Mouse (Mus musculus): Measurements from ENCODE around the gene Lamb3. TPM values are rescaled to one million over a fixed set of nuclear protein-coding genes. Genes with fewer than 3 reads are reported as not detected.

The Lamb3 gene
- total and polyA plus RNA-seq, 3 experiments: 0.03 to 0.30 (median 0.22) TPM

DNA sequence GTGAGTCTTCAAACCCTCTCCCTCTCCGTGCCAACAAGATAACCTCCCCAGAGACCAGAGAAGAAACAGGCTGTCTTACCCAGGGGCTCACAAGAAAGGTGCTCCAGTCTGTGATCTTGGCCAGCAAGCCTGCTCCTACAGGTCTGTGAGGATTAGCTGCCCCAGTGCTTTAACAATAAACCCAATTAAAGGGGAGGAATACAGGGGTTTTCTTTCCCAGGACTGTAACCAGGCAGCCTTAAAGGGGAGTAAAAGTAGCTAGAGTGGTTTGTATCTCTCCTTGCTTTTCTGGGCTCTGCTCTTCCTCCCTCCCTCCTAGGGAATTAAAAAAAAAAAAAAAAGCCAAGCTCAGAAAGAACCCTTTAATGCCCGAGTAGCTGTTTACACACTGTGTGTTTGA lies 162.6 kb downstream of the Lamb3 start, which contains the start of gene Camk1g:
TSS of gene Camk1g (minus strand) at position 203 of the 400 bp plus-strand sequence.
- H3K9me3 ChIP-seq (replicated peaks): no peaks in the 10 kb centered on the region
- DNase-seq (ENCODE audit: low spot score) (no peak), ATAC-seq (ENCODE audit: extremely low read depth, insufficient number of reproducible peaks, low FRiP score, poor library complexity, severe bottlenecking) (no peak)
- H3K36me3 ChIP-seq (replicated peaks): no peaks in the 10 kb centered on the region
- H3K27me3 ChIP-seq (ENCODE audit: insufficient read depth, low read length): peaks cover 3% of the 10 kb centered on the region; the same call in 1 of the 2 replicates
- no peak within 1 kb of the TSS for H3K4me3 ChIP-seq (ENCODE audit: low read depth, low read length)
- TF ChIP-seq POLR2AphosphoS5 (IDR thresholded peaks at IDR 0.05; ENCODE audit: insufficient replicate concordance, low read depth, low read length): no peak
- TF ChIP-seq GATA1 (IDR thresholded peaks at IDR 0.05; ENCODE audit: borderline replicate concordance, low read length): no peak
- TF ChIP-seq GATA2 (IDR thresholded peaks at IDR 0.05; ENCODE audit: borderline replicate concordance, low read depth, low read length): no peak
- no peak for TF ChIP-seq CTCF (IDR thresholded peaks at IDR 0.05; ENCODE audit: low read depth, low read length)
- TF ChIP-seq TAL1 (conservative IDR thresholded peaks at IDR 0.05; ENCODE audit: low read depth, low read length): no peak
- no peaks in the 10 kb centered on the region for H3K4me1 ChIP-seq (ENCODE audit: insufficient read depth, low read depth, low read length)

DNA sequence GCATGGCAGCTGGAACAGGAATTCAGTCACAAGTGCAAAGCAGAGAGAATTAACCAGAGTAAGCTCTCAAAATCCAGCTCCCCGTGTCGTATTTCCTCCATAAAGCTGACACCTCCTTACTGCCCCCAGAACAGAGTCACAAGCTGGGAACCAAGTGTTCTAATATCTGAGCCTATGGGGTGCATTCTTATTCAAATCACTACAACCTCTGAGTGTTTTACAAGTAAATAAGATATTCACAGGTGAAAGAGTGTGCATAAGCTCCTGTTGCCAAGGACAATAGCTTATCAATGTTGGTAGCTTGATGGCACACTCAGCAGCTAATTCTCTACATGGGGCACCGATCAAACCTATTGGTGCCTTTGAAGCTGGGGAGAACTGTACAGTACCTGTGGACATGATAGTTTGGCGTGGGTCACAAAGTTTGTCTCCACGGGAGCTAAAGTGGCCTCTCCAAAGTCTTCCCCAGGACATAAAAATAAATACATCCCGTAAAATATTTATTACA lies 166.5 kb downstream of the Lamb3 start:
- H3K36me3 ChIP-seq (replicated peaks): no peaks in the 10 kb centered on the region
- DNase-seq (ENCODE audit: low spot score) (no peak), ATAC-seq (ENCODE audit: extremely low read depth, insufficient number of reproducible peaks, low FRiP score, poor library complexity, severe bottlenecking) (no peak)
- H3K9me3 ChIP-seq (replicated peaks): no peaks in the 10 kb centered on the region
- no peaks in the 10 kb centered on the region for H3K4me1 ChIP-seq (ENCODE audit: insufficient read depth, low read depth, low read length)
- TF ChIP-seq CTCF (IDR thresholded peaks at IDR 0.05; ENCODE audit: low read depth, low read length): no peak
- no peak for TF ChIP-seq POLR2AphosphoS5 (IDR thresholded peaks at IDR 0.05; ENCODE audit: insufficient replicate concordance, low read depth, low read length)
- TF ChIP-seq TAL1 (conservative IDR thresholded peaks at IDR 0.05; ENCODE audit: low read depth, low read length): no peak
- no peak for TF ChIP-seq GATA1 (IDR thresholded peaks at IDR 0.05; ENCODE audit: borderline replicate concordance, low read length)
- no peak for TF ChIP-seq GATA2 (IDR thresholded peaks at IDR 0.05; ENCODE audit: borderline replicate concordance, low read depth, low read length)
- no peaks in the 10 kb centered on the region for H3K27me3 ChIP-seq (ENCODE audit: insufficient read depth, low read length)
- no peak overlapping the region for H3K4me3 ChIP-seq (ENCODE audit: low read depth, low read length)

DNA sequence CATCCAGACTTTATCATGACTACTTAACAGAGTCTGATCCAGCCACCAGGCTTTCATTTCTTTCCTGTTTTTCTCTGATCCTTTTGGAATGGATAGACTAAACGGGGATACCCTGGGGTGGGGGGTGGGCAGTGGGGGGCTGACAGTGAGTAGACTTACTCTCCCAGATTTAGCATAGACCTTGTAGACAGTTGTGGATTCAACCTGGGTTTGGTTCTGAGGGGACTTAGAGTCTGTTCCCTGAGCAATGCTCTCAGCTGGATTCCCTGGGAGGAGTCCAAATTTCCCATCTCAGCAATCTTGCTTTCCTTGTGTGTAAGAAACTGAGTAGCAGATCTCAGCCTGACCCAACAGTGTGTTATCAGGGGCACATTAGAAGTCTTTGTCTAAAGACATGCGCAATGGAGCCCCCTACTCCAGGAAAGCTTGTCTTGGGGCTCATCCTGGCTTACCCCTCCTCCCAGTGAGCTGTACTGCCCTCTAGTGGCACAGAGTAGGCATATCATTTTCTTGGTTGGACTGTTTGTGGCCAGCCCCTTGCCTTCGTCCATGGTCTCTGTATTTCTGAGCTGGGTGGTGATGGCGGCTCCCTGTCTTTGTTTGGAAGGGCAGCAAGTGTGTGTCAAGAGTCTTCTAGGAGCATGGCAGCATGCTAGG lies 169.1 kb downstream of the Lamb3 start:
- Histone ChIP-seq H3K36me3 (replicated peaks) (no peaks in the 10 kb centered on the region), H3K27me3 (ENCODE audit: insufficient read depth, low read length) (no peaks in the 10 kb centered on the region), H3K4me3 (ENCODE audit: low read depth, low read length) (no peak overlapping the region), H3K4me1 (ENCODE audit: insufficient read depth, low read depth, low read length) (no peaks in the 10 kb centered on the region), H3K9me3 (replicated peaks) (no peaks in the 10 kb centered on the region)
- ATAC-seq (ENCODE audit: extremely low read depth, insufficient number of reproducible peaks, low FRiP score, poor library complexity, severe bottlenecking): 0 out of 2 replicates have a peak, but pooled peaks have one; percentile 48
- no peak for TF ChIP-seq POLR2AphosphoS5 (IDR thresholded peaks at IDR 0.05; ENCODE audit: insufficient replicate concordance, low read depth, low read length)
- peak; percentile 65 for TF ChIP-seq CTCF (IDR thresholded peaks at IDR 0.05; ENCODE audit: low read depth, low read length)
- peak; percentile 11 for DNase-seq (ENCODE audit: low spot score)

DNA sequence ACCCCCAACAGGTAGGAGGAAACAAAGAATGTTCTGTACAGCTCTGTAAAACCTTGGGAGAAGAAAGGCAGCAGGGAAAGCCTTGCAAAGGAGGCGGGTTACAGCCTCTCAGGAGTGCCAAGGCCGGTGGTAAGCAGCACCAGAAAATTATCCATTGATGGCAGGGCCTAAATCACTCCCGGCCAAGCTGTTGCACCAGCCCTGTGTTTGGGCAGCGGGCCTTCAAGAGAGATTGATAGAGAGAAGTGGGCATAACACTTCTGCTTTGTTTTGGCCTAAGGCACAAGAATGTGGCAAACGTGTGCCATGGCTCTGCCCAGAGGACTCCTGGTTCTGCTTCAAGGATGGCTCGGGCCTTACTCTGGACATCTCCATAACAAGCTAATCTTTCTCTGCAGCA lies 172.1 kb downstream of the Lamb3 start:
- no peak for TF ChIP-seq GATA2 (IDR thresholded peaks at IDR 0.05; ENCODE audit: borderline replicate concordance, low read depth, low read length)
- ATAC-seq (ENCODE audit: extremely low read depth, insufficient number of reproducible peaks, low FRiP score, poor library complexity, severe bottlenecking) (no peak), DNase-seq (ENCODE audit: low spot score) (no peak)
- H3K27me3 ChIP-seq (ENCODE audit: insufficient read depth, low read length): peaks cover 7% of the 10 kb centered on the region
- H3K4me3 ChIP-seq (ENCODE audit: low read depth, low read length): no peak overlapping the region
- H3K9me3 ChIP-seq (replicated peaks): no peaks in the 10 kb centered on the region
- no peaks in the 10 kb centered on the region for H3K36me3 ChIP-seq (replicated peaks)
- H3K4me1 ChIP-seq (ENCODE audit: insufficient read depth, low read depth, low read length): no peaks in the 10 kb centered on the region

DNA sequence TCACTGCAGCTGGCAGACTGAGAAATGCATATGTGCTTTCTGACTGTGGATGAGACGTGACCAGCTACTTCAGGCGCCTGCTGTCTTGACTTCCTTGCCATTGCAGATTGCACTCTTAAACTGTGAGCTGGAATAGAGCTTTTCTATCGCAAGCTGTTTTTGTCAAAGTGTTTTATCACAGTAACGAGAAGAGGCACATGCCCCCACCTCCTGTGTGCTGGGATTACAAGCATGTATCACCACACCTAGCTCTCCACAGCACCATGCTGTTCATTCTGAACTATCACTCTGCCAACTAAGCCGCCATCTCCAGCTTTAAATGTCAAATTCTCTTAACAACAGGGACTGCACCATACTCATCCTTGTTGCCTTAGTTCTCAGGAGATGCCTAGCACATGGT lies 173.4 kb downstream of the Lamb3 start:
- peaks cover 7% of the 10 kb centered on the region for H3K27me3 ChIP-seq (ENCODE audit: insufficient read depth, low read length)
- ATAC-seq (ENCODE audit: extremely low read depth, insufficient number of reproducible peaks, low FRiP score, poor library complexity, severe bottlenecking) (no peak), DNase-seq (ENCODE audit: low spot score) (no peak)
- no peaks in the 10 kb centered on the region for H3K4me1 ChIP-seq (ENCODE audit: insufficient read depth, low read depth, low read length)
- H3K9me3 ChIP-seq (replicated peaks): no peaks in the 10 kb centered on the region
- no peaks in the 10 kb centered on the region for H3K36me3 ChIP-seq (replicated peaks)
- TF ChIP-seq GATA1 (IDR thresholded peaks at IDR 0.05; ENCODE audit: borderline replicate concordance, low read length) (no peak), GATA2 (IDR thresholded peaks at IDR 0.05; ENCODE audit: borderline replicate concordance, low read depth, low read length) (no peak), TAL1 (conservative IDR thresholded peaks at IDR 0.05; ENCODE audit: low read depth, low read length) (no peak), POLR2AphosphoS5 (IDR thresholded peaks at IDR 0.05; ENCODE audit: insufficient replicate concordance, low read depth, low read length) (no peak), CTCF (IDR thresholded peaks at IDR 0.05; ENCODE audit: low read depth, low read length) (no peak)
- no peak overlapping the region for H3K4me3 ChIP-seq (ENCODE audit: low read depth, low read length)

DNA sequence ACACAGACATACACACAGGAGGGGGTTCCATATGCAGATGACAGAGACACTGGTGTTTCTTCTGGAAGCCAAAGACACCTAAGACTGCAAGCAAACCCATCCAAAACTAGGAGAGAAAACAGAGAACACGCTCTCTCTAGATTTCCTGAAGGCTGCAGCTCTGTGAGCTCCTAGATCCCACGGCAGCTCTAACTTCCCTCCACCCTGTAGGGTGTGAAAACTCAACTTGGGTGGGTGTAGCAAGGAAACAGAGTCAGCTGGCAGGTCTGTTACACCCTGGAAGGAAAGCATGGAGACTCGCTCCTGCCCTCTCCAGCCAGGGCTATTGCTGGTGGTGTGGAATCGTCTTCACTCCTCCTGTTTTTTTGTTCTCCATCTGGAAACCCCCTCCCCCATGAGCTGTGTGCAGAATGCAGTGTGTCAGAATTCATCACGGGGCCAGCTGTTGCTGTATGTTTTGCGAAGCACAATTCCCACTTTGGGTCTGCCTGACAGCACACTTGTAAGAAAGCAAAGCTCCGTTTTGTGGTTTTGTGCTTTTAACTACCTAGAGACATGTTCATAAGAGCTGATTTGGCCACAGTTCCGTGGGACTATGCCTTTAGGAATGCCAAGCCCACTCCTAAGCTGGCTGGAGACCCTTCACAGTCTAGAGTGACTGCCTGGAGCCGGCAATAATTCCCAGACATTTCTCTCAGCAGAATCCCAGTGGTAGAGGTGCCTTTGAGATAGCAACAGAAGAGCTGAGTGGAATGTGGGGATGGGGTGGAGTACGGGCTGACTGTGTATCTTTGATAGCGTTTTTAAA lies 174.3 kb downstream of the Lamb3 start:
- H3K9me3 ChIP-seq (replicated peaks): no peaks in the 10 kb centered on the region
- DNase-seq (ENCODE audit: low spot score) (no peak), ATAC-seq (ENCODE audit: extremely low read depth, insufficient number of reproducible peaks, low FRiP score, poor library complexity, severe bottlenecking) (no peak)
- no peak overlapping the region for H3K4me3 ChIP-seq (ENCODE audit: low read depth, low read length)
- no peak for TF ChIP-seq GATA1 (IDR thresholded peaks at IDR 0.05; ENCODE audit: borderline replicate concordance, low read length)
- TF ChIP-seq TAL1 (conservative IDR thresholded peaks at IDR 0.05; ENCODE audit: low read depth, low read length): no peak
- no peak for TF ChIP-seq POLR2AphosphoS5 (IDR thresholded peaks at IDR 0.05; ENCODE audit: insufficient replicate concordance, low read depth, low read length)
- TF ChIP-seq CTCF (IDR thresholded peaks at IDR 0.05; ENCODE audit: low read depth, low read length): no peak
- no peak for TF ChIP-seq GATA2 (IDR thresholded peaks at IDR 0.05; ENCODE audit: borderline replicate concordance, low read depth, low read length)
- H3K36me3 ChIP-seq (replicated peaks): no peaks in the 10 kb centered on the region
- H3K27me3 ChIP-seq (ENCODE audit: insufficient read depth, low read length): peaks cover 7% of the 10 kb centered on the region
- H3K4me1 ChIP-seq (ENCODE audit: insufficient read depth, low read depth, low read length): no peaks in the 10 kb centered on the region

All from G1E (cell line).